Mouse (Mus musculus): ENCODE data around the gene Cks2.
"Not testable (repeated sequence)": the region's sequence is repeated elsewhere in the genome, so short reads cannot be mapped to it uniquely, and the experiment has no call there.

Gene Cks2

DNA sequence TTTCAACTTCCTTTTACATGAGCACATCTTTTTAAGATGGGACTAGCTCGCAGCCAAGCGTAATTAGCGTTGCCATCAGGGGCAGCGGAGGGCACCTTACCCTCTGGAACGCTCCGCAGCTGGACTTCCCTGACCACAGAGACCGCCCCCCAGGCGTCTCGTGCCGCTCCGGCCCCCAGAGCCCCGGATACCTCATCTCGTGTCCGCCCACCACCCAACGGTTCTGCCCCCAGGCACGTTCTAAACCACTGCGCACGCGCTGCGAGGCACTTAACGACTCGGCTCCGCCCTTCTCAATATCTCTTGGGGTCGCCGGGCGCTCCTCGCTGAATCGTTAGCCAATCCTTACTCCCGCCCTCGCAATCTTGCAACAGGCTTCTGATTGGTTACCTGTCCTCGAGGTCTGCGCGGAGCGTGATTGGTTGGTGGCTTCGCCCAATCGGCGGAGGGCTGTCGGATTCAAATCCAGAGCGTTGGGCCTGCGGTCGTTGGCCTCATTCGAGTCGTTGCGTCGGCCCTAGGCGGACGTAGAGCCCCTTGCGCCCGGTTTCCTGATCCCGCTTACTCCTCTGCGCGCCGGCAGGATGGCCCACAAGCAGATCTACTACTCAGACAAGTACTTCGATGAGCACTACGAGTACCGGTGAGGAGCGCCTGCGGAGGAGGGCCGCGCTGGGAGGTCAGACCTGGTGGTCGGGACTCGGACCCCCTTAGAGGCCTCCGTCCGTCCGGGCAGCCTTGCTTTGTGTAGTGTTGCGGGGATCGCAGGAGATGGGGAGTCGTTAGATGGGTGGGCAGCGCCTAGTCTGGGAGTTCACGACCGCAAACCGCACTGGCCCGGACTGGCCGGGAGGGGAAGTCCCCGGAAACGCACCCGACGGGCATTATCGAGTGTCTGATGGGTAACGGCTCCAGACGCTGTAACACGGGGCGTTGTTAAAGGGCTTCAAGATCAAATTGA lies at the start of gene Cks2:
Gene Cks2, plus strand, starts transcription at position 404 of the 961 bp plus-strand sequence.
- peak; percentile 95 to 99 for DNase-seq (ENCODE audit: low spot score in 2 of 2)

DNA sequence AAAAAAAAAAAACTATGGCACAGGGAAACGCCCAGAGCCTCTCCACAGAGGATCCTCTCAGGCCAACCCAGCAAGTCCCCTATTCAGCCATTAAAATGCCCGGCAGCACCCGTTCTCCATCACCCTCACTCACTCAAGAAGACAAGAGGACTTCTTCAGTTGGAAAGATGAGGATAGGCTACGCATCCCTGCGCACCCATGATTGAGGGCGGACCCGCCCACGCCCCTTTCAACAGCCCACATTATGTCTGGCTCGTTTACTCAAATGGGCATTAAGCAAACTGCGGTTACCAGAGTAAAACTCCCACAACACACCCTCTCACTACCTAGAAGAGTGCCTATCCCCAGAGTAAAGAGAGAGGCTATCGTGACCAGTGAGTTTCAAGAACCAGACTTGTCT lies 49.6 kb upstream of the Cks2 start:
- DNase-seq (ENCODE audit: low spot score in 2 of 2): peak in 1 of 2 experiments; percentile 44

DNA sequence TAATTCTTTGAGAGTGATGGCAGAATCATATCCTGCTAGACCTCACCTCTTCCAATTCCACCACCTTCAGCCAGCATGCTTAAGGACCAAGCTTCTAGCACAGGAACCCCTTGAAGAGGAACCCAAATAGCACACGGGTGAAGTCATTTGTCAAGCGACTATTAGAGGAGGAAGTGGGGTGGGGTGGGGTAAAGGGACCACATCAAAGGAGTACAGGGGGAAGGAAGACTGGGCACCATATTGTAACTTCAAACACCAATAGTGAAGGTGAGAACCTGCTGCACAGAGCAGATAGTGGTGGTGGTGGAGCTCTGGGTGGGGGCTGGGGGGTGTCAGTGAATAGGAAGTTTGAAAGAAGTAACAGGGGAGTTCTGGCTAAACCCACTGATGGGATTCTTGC lies 47.0 kb upstream of the Cks2 start:
- no peak for DNase-seq (ENCODE audit: low spot score in 2 of 2)

DNA sequence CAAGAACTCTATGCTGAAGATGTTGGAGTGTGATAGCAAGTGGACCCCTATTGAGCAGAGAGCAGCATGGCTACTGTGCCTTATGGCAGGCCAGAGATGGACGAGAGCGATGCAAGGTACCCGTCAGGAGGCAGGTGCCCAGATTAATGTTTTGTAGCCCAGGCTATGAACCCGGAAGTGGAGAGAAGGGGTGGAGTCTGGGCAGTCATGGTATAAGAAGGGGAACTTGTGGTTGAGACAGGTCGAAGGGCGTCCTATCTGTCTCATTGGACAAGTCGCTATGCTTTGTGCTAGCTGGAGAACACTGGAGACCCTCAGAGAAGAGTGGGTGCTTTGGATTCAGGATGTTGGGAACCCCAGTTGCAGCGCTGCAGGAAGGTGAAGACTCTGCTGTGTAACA lies 44.9 kb upstream of the Cks2 start:
- no peak for DNase-seq (ENCODE audit: low spot score in 2 of 2)

DNA sequence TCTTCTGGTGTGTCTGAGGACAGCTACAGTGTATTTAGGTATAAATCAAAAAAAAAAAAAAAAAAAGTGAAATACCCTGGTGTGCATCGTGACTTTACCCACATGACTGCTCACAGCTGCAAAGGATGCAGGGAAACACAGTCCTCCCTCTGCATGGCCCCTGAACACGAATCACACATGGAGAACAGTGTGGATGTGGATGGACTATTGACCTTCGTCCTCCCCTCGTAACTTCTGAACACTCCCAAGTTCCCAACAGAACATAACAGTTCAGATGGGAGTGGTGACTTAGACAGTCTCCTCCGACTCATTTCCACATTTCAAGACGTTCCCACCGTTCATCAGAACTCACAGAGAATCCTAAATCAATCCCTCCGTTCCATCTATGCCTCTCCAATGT lies 42.3 kb upstream of the Cks2 start:
- no peak for DNase-seq (ENCODE audit: low spot score in 2 of 2)

DNA sequence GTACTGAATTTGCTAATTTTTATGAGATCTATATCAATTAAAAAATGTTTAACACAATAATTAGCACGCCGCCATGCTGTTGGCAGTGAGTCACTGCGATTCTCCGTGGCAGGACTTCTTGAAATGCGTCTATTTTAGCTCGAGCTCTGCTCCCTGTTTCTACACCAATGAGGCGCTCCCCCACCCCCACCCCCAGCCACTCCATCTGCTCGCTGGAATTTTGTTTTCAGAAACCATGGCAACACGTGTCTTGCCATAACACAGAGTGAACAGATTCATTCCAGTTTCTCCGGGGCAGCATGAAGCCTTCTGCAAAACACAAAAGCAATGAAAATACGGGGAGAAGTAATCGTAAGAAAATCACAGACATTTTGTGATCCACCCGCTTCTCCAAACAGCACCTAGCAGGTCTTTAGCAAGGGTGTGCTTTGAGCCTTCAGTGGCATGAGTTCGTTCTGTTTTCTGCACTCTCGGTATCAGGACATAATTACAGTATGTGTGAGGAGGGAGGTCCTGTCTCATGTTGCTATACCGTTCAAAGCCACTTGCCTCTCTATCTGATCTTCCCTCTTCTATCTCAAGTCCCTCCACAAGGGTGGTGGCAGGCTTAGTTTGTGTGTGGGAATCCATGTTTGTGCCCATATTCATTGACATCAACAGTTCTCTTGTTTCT lies 41.7 kb upstream of the Cks2 start:
- peak; percentile 44 to 70 for DNase-seq (ENCODE audit: low spot score in 2 of 2)

DNA sequence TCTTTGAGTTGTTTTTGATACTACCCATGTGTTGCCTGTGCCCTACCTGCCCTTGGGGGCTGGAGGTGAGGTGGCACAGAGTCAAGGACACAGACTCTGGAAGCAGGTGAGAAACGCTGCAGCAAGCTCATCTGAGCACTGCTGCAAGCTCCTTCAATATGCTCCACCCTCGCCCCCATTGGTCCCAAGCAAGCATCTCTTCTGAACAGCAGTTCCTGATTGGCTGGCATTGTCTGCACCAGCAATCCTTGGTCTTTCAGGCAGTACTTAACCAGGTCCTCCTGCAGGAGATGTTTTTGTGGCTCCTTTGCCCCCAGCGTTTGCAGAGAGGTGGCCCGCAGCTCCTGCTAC lies 41.2 kb upstream of the Cks2 start:
- peak; percentile 36 to 73 for DNase-seq (ENCODE audit: low spot score in 2 of 2)

DNA sequence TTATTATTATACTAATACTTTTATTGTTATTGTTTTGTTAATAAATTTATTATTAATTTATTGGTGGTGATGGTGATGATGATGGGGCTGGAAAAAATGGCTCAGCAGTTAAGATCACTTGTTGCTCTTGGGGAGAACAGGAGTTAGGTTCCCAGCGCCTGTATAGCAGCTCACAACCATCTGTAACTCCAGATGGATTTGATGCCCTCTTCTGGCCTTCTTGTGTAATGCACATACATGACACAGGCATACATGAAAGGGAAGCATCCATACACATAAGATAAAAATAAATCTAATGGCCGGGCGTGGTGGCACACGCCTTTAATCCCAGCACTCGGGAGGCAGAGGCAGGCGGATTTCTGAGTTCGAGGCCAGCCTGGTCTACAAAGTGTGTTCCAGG lies 35.8 kb upstream of the Cks2 start:
- DNase-seq (ENCODE audit: low spot score in 2 of 2): no peak

DNA sequence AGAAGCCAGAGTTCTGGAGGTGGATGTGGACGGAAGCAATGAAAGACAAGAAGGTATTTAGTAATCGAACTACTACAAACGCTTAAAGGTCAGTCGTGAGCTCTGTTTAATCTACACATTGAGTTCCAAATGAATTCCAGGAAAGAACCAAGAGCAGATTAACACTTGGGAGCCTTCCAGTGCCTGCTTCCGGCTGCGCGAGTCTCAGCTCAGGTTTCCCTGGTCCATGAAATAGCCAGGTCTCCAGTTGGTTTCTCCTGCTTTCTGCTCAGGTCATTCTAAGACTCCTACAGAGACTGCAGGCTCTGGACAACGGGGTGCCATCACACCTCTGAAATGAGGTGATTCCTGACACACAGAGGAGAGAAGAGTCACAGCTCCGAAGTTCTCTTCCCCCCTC lies 34.0 kb upstream of the Cks2 start:
- no peak for DNase-seq (ENCODE audit: low spot score in 2 of 2)

DNA sequence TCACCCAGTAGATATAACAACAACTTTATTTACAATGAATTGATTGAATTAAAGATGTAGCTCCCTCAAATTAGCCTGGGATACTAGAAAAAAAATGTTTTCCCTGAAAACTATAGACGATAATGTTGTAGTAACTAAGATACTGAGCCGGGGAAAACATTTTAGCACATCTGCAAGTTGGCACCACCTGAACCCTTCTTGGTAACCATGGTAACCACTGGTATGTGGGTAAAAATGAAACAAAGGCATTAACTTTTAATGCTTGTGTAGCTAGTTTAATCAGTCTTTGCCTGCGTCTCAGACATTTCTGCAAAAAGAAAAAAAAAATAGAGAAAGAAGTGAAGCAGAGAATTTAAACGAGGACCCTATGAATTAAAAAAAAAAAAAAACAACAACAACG lies 33.5 kb upstream of the Cks2 start:
- no peak for DNase-seq (ENCODE audit: low spot score in 2 of 2)

DNA sequence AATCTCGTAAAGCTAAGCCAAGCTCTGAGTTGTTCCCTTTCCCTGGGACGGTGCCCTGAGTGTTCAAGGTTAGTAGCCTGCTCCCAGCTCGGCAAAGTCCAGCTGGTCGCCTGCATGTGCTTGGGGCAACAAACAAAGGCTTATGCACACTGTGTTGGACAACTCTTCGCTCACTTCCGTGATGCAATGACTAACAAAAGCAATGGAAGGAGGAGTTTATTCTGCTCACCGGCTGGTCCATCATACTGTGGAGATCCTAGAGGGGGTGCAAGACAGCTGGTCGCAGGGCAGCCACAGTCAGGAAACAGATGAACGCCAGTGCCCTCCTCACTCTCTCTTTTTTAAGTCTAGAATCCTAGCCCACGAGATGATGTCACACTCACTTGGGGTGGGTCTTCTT lies 29.2 kb upstream of the Cks2 start:
- no peak for DNase-seq (ENCODE audit: low spot score in 2 of 2)

DNA sequence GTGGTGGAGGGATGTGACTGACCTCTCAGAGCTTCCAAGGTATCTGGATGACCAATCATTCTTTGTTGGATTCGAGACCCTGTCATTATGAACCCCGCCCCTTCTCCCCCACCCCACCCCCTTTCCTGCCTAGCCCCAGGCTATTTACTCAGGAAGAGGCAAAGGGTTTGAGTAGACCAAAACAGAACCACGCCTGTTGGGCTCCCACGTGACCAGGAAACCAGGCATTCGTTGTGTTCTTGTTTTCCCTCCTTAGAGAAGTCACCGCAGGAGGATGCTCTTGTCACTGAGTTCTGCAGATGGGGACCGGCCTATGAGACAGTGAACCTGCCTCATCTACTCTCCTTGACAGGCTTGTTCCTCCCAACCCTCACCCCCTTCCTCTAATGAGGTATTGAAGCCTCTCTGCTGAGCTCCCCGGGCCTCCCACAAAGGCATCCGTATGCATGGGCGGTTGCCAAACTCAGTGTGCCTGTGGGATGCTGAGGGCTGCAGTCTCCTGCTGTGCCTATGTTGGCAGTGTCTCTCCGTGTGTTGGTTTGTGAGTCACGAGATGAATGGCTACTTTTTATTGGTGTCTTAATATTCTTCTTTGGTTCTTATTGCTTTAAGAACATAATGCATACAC lies 28.5 kb upstream of the Cks2 start:
- peak; percentile 82 to 84 for DNase-seq (ENCODE audit: low spot score in 2 of 2)

DNA sequence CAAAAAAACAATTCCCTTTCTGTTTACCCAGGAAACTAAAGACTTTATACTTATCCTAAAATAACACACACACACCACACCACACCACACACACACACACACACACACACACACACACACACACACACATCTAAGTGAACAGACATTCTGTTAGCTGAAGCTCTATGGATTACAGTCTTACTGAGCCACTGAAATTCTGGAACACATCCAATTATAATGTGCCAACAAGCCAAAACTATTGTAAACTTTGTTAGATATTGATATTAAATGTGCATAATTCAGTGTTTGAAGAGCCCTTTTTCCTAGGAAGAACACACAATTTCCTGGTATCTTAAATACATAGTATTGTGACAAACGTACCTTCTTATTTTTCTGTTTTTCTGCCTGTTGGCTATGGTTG lies 27.7 kb upstream of the Cks2 start:
- no peak for DNase-seq (ENCODE audit: low spot score in 2 of 2)

DNA sequence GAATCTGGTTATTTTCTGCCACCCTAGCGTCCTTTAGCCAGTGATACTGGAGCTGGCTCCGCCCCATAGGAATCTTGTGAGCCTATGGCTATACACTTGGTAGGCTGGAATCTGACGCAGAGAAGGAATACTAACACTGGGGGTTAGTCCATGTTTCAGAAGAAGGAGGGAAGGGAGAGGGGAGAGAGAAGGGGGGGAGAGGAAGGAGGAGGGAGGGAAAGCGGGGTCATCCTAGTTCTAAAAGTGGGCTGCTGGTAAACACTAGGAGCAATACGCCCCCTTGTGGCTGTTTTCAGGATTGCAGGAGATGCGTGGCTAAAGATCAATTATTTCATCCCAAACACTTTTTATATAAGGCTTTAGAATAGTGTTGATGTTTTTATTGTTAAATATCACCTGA lies 27.2 kb upstream of the Cks2 start:
- DNase-seq (ENCODE audit: low spot score in 2 of 2): peak; percentile 67 to 79

DNA sequence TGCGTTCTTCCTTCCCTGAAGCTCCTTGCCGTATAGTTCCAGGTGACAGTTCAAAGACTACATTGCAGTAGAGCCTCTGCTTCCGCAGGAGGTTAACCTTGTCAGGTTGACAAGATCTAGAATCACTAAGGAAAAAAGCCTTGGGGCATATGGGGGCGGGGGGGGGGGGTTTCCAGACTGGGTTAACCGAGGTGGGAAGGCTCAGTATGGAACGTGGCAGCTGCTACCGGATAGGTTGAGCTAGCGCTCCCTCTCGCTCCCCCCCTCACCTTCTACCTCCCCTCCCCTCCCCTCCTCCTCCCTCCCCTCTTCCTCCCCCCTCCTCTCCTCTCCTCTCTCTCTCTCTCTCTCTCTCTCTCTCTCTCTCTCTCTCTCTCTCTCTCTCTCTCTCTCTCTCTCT lies 26.4 kb upstream of the Cks2 start:
- DNase-seq (ENCODE audit: low spot score in 2 of 2): no peak

DNA sequence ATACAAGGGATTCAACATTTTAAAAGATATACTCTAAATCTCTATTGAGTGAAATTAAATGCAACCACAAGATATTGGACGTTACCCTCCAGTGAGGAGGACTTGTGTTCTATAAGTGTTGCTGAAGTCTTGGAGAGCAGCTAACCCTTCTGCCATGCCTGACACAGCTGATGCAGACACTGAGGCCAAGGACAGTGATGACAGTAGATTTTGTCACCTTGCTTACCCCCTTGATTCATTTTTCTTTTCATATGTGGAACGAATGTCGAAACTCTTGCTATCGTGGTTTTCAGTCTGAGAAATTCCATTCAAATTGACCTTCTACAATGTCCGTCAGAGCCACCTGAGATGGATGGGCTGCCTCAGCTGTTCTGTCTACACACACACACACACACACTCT lies 22.4 kb upstream of the Cks2 start:
- DNase-seq (ENCODE audit: low spot score in 2 of 2): no peak

DNA sequence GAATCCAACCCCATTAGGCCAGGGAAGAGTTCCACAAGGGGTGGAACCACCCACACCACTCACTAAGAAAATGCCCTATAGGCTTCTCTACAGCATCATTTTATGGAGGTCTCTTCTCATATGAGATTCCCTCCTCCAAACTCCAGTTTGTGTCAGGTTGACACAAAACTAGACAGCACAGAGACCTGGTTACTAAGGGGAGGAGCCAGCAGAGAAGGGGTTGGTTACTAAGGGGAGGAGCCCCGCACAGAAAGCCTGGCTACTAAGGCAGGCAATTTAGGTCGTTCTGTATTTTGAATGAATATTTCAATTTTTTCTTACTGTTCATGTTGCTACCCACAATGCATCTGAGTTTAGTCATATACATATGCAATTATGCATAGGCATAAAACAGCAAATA lies 21.4 kb upstream of the Cks2 start:
- no peak for DNase-seq (ENCODE audit: low spot score in 2 of 2)

DNA sequence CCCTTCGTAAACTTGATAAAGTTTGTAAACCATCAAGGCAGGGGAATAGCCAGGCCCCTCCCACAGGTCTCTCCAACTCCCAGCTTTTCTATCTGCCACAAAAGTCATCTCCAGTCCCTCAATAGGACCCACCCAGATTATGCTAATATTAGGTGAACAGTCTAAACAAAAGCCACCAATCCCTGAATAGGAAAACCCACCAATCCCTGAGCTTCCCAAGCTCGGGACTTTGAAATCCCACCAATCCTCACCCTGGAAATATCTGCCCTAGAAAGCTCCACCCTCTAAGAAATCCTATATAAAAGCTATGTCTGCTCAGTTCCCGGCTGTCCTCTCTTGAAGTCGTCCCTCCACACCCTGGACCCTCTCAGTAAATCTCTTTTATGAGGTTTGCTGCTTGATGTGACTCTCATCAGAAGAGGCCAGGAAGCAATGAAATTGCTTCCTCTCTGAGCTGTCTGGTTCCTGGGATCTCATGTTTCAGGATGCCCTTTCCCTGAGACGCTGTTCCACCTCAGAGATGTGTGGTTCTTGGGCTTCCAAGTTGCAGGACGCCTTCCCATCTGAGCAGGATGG lies 16.7 kb upstream of the Cks2 start:
- no peak for DNase-seq (ENCODE audit: low spot score in 2 of 2)

DNA sequence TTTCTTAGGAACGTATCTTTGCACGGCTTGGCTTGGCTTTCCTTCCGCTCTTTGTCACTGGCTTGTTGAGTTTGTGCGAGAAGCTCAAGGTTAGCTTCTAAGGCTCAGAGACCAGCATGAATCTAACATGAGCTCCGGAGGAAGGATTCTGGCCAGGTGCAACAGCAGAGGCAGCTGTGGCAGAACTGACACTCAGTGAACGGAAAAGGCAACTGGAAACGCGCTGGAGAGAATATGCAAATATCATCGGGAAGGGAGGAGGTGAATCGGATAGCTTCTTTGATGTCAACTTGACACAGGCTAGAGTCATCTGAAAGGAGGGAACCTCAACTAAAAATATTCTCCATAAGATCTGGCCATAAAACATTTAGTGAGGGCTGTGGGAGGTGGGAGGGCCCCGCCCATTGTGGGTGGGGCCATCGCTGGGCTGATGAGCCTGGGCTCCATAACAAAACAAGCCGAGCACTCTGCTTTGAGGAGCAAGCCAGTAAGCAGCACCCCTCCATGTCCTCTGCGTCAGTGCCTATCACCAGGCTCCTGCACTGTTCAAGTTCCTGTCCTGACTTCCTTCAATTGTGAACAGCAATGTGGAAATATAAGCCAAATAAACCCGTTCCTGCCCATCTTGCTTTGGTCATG lies 13.6 kb upstream of the Cks2 start:
- DNase-seq (ENCODE audit: low spot score in 2 of 2): no peak

DNA sequence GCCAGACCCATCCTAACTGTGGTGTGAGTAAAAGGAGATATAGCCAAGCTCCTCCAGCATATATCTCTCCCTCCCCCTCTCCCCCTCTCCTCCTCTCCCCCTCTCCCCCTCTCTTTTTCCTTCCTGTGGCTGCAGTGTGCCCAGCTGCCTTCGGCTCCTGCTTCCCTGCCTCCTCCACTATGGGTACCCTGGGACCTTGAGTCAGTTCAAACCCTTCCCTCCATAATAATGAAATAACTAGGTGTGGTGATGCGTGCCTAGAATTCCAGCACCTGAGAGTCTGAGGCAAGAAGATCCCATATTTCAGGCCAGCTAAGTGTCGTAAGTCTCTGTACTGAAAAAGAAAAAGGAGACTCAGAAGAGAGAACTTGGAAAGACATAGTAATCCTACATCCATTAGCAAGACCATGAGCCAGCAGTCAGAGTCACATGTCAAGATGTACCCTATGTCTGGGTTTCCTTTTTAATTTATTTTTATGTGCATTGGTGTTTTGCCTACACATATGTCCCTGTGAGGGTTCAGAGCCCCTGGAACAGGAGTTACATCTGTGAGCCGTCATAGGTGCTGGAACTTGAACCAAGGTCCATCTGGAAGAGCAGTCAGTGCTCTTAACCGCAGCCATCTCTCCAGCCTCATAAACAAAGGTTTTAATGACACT lies 12.3 kb upstream of the Cks2 start:
- DNase-seq (ENCODE audit: low spot score in 2 of 2): no peak

DNA sequence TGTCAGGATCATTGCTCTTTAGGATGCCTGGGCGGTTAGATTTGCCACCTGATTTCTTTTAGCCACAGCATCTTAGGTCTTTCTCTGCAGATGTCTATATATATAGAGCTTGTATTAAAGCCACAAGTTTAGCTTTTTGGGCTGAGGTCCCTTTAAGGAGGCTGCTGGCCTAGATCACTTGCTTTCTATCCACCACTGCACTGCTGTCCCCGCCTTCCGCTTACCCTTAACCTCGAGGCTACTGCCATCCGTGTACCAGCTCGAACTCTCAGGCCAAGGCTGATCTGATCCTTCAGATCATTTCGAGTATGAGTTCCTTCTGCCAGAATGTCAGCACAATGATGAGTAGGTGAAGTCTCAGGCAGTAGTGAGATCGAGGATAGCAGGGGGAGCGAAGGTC lies 9.6 kb upstream of the Cks2 start:
- DNase-seq (ENCODE audit: low spot score in 2 of 2): not testable (repeated sequence)

All from frontal cortex, postnatal 36 days (tissue).